Mouse (Mus musculus): Measurements from ENCODE around the gene Sema4b.

DNA sequence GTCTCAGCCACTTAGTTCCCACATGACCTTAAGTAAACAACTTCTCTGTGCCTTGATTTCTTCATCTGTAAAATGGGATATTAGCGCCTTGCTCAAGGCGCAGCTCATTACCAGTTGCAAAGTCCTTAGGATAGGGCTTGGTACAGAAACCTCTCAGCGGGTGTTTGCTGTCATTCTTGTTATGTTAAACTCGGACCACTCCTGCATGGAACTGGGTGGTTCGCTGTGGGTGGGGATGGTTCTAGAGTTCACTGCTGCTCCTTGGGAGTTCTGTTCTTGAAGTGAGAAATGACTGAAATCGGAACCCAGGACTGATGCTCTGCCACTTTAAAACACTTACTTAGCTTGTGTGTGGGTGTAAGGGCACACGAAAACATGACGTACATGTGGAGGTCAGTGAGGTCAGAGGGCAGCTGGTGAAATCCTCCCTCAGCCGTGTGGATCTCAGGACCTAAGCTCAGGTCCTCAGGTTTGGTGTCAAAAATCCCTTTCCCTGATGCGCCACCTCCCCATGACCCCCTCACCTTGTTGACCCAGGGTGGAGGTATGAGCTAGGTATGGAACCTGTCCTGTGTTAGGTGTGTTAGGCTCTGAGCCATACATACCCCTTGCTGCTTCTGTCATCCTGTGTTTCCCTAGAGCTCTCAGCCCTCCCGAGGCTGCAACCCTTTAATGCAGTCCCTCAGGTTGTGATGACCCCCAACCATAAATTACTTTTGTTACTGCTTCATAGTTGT is 13.4 kb downstream of the Sema4b start:
- TF ChIP-seq CTCF (IDR thresholded peaks at IDR 0.05; ENCODE audit: control insufficient read depth, insufficient read depth, insufficient read length) = no peak
- TF ChIP-seq MAX (IDR thresholded peaks at IDR 0.05) = no peak
- no peak for TF ChIP-seq MYOG (IDR thresholded peaks at IDR 0.05; ENCODE audit: control insufficient read depth, extremely low read depth, insufficient read length)
- TF ChIP-seq USF1 (IDR thresholded peaks at IDR 0.05; ENCODE audit: low read depth) = no peak
- no peak for TF ChIP-seq CEBPB (IDR thresholded peaks at IDR 0.05; ENCODE audit: low read depth)
- no peak for TF ChIP-seq FOSL1 (IDR thresholded peaks at IDR 0.05; ENCODE audit: insufficient read depth, low read length, poor library complexity, severe bottlenecking)

All from C2C12 (cell line).